Mouse (Mus musculus) hindbrain, embryonic 16.5 days (tissue): ENCODE measurements at regions not wholly inside any gene's neighbourhood (a gene's known extent, or its start where the extent isn't known, plus 50 kb on each side); places are given as distances from the start of the nearest gene placed in this dataset.

Experiments
- ATAC-seq: fragments of 200-750 bp; cut with Nextera tagmentation; 2 replicates; pipeline ENCODE4 v1.8.0; 2017; ENCODE audit warnings: moderate TSS enrichment, moderate library complexity
- H3K27ac ChIP-seq: fragments of 300-500 bp; sonication (generic); 2 replicates; pipeline ENCODE4 v1.5.1; 2014; ENCODE audit warnings: low read depth, mild to moderate bottlenecking, control low read depth, low read length, moderate library complexity
- H3K27me3 ChIP-seq: fragments of 300-500 bp; sonication (generic); replicated peaks from 2 replicates; pipeline ENCODE4 v1.6.1; 2014; ENCODE audit warnings: low read length; ENCODE audit not compliant: control insufficient read depth, insufficient read depth
- H3K36me3 ChIP-seq: fragments of 300-500 bp; sonication (generic); 2 replicates; pipeline ENCODE4 v1.6.1; 2014; ENCODE audit warnings: mild to moderate bottlenecking, low read length, moderate library complexity, mixed read lengths; ENCODE audit not compliant: control insufficient read depth, insufficient read depth
- H3K4me1 ChIP-seq: fragments of 300-500 bp; sonication (generic); 2 replicates; pipeline ENCODE4 v1.6.1; 2014; ENCODE audit warnings: low read depth, low read length; ENCODE audit not compliant: control insufficient read depth, insufficient read depth
- H3K4me2 ChIP-seq: fragments of 300-500 bp; sonication (generic); 2 replicates; pipeline ENCODE4 v1.6.1; 2014; ENCODE audit warnings: mild to moderate bottlenecking, low read length, control low read depth, moderate library complexity
- H3K4me3 ChIP-seq: fragments of 300-500 bp; sonication (generic); 2 replicates; pipeline ENCODE4 v1.5.1; 2014; ENCODE audit warnings: mild to moderate bottlenecking, low read length, control low read depth, moderate library complexity
- H3K9ac ChIP-seq: fragments of 300-500 bp; sonication (generic); 2 replicates; pipeline ENCODE4 v1.6.1; 2014; ENCODE audit warnings: low read depth, mild to moderate bottlenecking, control low read depth, low read length, moderate library complexity
- H3K9me3 ChIP-seq: fragments of 300-500 bp; sonication (generic); 2 replicates; pipeline ENCODE4 v1.6.1; 2014; ENCODE audit warnings: mild to moderate bottlenecking, low read length, moderate library complexity; ENCODE audit not compliant: control insufficient read depth
- WGBS: fragments of 180-500 bp; shearing (Covaris S2); extraction: QIAGEN DNeasy Blood & Tissue Kit; methylation state at CpG from one replicate; pipeline ENCODE4 v1.1.7; 2014; 5-methylcytosine and 5-hydroxymethylcytosine counted together

DNA sequence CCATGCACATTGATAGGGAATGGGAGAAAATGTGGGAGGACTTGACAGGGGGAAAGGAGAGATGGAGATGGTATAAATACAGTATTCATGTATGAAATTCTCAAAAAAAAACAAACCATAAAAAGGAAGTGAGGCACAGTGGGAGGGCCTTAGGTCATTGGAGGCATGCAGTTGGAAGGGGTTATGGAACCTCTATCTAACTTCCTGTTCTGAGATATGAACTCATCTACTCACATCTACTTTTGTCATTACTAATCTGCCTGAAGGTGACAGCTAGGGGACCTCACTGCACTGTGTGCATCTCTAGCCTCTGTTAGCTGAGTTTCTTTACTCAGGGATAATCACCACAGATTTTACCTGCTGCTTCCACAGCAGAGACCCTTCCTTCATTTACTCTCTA, 366.3 kb upstream of the Prickle1 start:
- Histone ChIP-seq H3K27me3 (no peaks in the 10 kb centered on the region), H3K4me3 (no peak overlapping the region), H3K4me1 (no peaks in the 10 kb centered on the region), H3K27ac (no peak overlapping the region), H3K9ac (no peak overlapping the region), H3K4me2 (no peak overlapping the region), H3K36me3 (no peaks in the 10 kb centered on the region), H3K9me3 (no peaks in the 10 kb centered on the region)
- no peak for ATAC-seq

GRCm38 (mm10) chr15:93959931-93960330, 364.2 kb upstream of the Prickle1 start:
- no peak for ATAC-seq
- Histone ChIP-seq H3K4me1 (no peaks in the 10 kb centered on the region), H3K4me2 (no peak overlapping the region), H3K9me3 (no peaks in the 10 kb centered on the region), H3K4me3 (no peak overlapping the region), H3K27ac (no peak overlapping the region), H3K27me3 (no peaks in the 10 kb centered on the region), H3K9ac (no peak overlapping the region), H3K36me3 (no peaks in the 10 kb centered on the region)
- 70% methylated on average over 8 of the region's 8 CpGs for WGBS

DNA sequence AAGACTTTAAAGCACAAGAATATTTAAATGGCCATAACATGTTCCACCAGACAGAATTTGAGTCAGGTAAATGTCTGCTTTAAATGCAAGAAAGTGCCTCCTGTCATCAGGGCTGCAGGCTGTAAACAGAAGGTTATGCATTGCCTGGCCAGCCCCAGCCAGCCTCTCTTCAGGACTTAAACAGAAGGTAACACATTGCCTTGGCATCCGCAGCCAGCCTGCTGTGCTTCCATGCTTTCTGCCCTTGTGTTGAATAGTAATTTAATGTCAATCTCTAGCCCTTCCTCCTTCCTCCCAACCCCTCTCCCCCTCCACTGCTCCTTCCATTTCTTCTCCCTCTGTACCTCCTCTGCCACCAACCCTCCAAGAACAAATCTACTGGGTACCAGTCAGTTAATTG, 362.4 kb upstream of the Prickle1 start:
- H3K9ac ChIP-seq = no peak overlapping the region
- no peaks in the 10 kb centered on the region for H3K36me3 ChIP-seq
- H3K27ac ChIP-seq = no peak overlapping the region
- no peaks in the 10 kb centered on the region for H3K27me3 ChIP-seq
- no peaks in the 10 kb centered on the region for H3K4me1 ChIP-seq
- no peak for ATAC-seq
- H3K4me3 ChIP-seq = no peak overlapping the region
- WGBS = 40% methylated on average over 1 of the region's 1 CpGs
- H3K9me3 ChIP-seq = no peaks in the 10 kb centered on the region
- no peak overlapping the region for H3K4me2 ChIP-seq

DNA sequence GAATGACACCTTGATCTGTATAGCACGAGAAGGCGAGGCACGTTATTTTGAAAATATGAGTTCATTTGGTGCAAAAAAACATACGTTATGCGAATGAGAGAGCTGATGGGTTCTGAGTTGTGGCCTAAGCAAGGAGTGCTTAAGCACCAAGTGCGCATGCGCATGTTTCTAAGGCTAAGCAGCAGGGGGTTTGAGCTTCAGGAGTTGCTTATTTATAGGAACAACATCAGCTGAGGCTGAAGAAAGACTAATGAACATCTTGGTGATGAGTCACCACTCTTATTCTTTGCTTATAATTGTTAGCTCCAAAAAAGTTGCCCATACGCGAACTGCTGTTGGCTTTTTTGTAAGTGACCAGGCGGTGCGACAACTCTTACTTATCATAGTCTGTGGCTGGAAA, 361.1 kb upstream of the Prickle1 start:
- Histone ChIP-seq H3K27me3 (no peaks in the 10 kb centered on the region), H3K27ac (no peak overlapping the region), H3K9ac (no peak overlapping the region), H3K4me2 (no peak overlapping the region), H3K4me3 (no peak overlapping the region), H3K9me3 (no peaks in the 10 kb centered on the region), H3K36me3 (no peaks in the 10 kb centered on the region), H3K4me1 (no peaks in the 10 kb centered on the region)
- ATAC-seq = no peak
- 94% methylated on average over 11 of the region's 11 CpGs for WGBS

GRCm38 (mm10) chr15:93953548-93953947, 357.9 kb upstream of the Prickle1 start:
- Histone ChIP-seq H3K27ac (no peak overlapping the region), H3K27me3 (no peaks in the 10 kb centered on the region), H3K36me3 (no peaks in the 10 kb centered on the region), H3K4me2 (no peak overlapping the region), H3K9ac (no peak overlapping the region), H3K9me3 (no peaks in the 10 kb centered on the region), H3K4me1 (no peaks in the 10 kb centered on the region), H3K4me3 (no peak overlapping the region)
- WGBS = 93% methylated on average over 1 of the region's 1 CpGs
- no peak for ATAC-seq

DNA sequence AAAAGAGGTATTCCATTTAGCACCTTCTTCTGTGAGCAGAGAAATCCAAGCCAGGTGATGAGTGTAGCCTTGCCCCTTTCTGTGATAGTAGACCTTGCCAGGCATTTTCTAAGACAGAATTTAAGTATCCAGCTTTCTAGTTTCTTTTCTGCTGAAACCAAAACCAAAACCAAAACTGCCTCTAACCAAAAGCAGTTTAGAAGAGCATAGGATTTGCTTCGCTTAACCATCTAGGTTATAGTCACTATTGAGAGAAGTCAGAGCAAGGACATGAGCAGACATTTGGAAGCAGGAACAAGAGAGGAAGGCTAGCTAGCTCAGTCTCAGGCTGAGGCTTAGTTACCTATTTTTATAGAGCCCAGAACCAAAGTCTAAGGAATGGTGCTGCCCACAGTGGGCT, 354.8 kb upstream of the Prickle1 start:
- Histone ChIP-seq H3K27me3 (no peaks in the 10 kb centered on the region), H3K4me1 (no peaks in the 10 kb centered on the region), H3K9me3 (no peaks in the 10 kb centered on the region), H3K27ac (no peak overlapping the region), H3K36me3 (no peaks in the 10 kb centered on the region), H3K4me3 (no peak overlapping the region), H3K9ac (no peak overlapping the region), H3K4me2 (no peak overlapping the region)
- WGBS = 95% methylated on average over 1 of the region's 1 CpGs
- ATAC-seq = no peak

DNA sequence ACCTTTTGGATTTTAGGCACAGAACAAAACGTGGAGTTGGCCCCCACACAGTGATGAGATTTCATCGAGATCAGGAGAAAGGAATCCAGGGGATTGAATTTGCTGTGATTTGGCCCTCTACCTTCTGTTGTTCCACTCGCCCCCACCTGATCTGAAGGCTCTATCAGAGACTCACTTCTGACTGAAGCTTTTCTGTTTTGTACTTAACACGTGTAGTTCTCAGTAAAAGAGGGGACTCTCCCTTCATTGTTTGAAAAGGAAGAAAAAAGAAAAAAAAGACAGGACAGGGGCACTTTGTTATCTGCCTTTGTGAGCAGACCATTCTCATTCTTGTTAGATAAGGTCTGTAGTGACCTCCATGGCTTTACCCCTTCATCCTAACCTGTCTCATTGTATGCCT, 353.2 kb upstream of the Prickle1 start:
- no peak for ATAC-seq
- Histone ChIP-seq H3K27me3 (no peaks in the 10 kb centered on the region), H3K9me3 (no peaks in the 10 kb centered on the region), H3K4me3 (no peak overlapping the region), H3K4me1 (no peaks in the 10 kb centered on the region), H3K9ac (no peak overlapping the region), H3K27ac (no peak overlapping the region), H3K4me2 (no peak overlapping the region), H3K36me3 (no peaks in the 10 kb centered on the region)
- 83% methylated on average over 4 of the region's 4 CpGs for WGBS

GRCm38 (mm10) chr15:93943545-93943944, 347.9 kb upstream of the Prickle1 start:
- no peak for ATAC-seq
- Histone ChIP-seq H3K9me3 (no peaks in the 10 kb centered on the region), H3K36me3 (no peaks in the 10 kb centered on the region), H3K4me3 (no peak overlapping the region), H3K4me1 (no peaks in the 10 kb centered on the region), H3K4me2 (no peak overlapping the region), H3K27ac (no peak overlapping the region), H3K9ac (no peak overlapping the region), H3K27me3 (no peaks in the 10 kb centered on the region)
- WGBS = 86% methylated on average over 12 of the region's 12 CpGs

- Histone ChIP-seq H3K4me1 (peaks cover 4% of the 10 kb centered on the region; the same call in 1 of the 2 replicates), H3K4me3 (no peak overlapping the region), H3K4me2 (peak overlapping the region; percentile 27; the same call in 1 of the 2 replicates), H3K36me3 (no peaks in the 10 kb centered on the region), H3K27ac (no peak overlapping the region), H3K27me3 (no peaks in the 10 kb centered on the region), H3K9me3 (no peaks in the 10 kb centered on the region), H3K9ac (no peak overlapping the region)
- 34% methylated on average over 5 of the region's 5 CpGs for WGBS
- ATAC-seq = no peak
These were observed 337.3 kb upstream of the Prickle1 start for GRCm38 (mm10) chr15:93932971-93933496.

GRCm38 (mm10) chr15:93926842-93927241, 331.2 kb upstream of the Prickle1 start:
- no peak for ATAC-seq
- H3K4me2 ChIP-seq = no peak overlapping the region
- no peak overlapping the region for H3K27ac ChIP-seq
- no peak overlapping the region for H3K4me3 ChIP-seq
- no peaks in the 10 kb centered on the region for H3K4me1 ChIP-seq
- WGBS = 32% methylated on average over 6 of the region's 6 CpGs
- no peaks in the 10 kb centered on the region for H3K36me3 ChIP-seq
- H3K9ac ChIP-seq = no peak overlapping the region
- no peaks in the 10 kb centered on the region for H3K27me3 ChIP-seq
- H3K9me3 ChIP-seq = no peaks in the 10 kb centered on the region
